Mouse (Mus musculus): ENCODE measurements around the gene Med17.

Gene Med17

DNA sequence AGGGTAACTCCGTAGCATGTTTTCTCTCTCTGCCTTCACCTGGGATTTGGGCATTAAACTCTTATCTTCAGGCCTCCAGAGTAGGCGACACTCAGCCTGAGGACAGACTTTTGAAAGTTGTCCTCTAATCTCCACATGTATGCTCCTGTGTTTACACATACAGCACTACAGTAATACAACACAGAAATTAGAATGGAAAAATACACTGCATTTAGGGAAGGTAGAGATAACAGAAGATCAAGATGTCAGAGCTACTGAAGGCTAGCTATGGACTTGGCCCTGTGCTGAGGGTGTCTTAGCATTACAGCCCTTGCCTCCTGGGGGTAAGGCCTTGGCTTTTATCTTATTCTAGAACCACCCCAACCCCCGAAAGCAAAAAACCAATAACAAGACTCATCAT lies 8.7 kb upstream of the Med17 start:
- DNase-seq (ENCODE audit: low spot score) = no peak

DNA sequence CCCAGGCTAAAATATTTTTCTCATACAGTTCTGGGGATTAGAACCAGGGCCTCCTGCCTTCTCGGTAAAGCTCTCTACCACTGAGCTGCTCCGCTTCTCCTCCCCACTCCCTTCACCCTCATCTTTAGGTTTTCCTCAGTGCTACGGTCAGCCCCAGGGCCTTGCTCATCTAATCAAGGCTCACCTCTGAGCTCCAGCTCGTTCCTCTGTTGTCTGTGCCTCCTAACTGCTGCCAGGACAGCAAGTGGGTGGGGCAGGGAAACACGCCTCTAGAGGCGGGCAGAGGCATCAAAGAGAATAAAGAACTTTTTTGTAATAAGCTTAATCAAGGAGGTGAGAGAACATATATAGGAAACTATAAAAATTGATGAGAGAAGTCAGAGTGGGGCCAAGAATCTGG lies 8.1 kb upstream of the Med17 start:
- DNase-seq (ENCODE audit: low spot score) = no peak

DNA sequence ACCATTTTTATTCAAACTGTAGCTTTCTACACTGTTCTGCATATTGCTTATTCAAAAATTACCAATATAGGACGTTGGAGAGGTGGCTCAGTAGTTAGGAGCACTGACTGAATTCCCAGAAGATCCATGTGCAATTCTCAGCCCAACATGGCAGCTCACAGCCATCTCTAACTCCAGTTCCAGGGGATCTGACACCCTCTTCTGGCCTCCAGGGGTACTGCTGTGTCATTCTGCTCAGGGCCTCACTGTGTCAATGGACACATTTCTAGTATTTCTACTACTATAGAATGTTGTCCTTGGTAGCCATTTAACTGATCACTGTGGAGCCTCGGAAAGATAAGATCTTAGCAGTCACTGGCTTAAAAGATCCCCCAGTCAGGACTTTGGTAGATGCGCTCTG lies 5.7 kb upstream of the Med17 start:
- DNase-seq (ENCODE audit: low spot score) = peak; percentile 25

DNA sequence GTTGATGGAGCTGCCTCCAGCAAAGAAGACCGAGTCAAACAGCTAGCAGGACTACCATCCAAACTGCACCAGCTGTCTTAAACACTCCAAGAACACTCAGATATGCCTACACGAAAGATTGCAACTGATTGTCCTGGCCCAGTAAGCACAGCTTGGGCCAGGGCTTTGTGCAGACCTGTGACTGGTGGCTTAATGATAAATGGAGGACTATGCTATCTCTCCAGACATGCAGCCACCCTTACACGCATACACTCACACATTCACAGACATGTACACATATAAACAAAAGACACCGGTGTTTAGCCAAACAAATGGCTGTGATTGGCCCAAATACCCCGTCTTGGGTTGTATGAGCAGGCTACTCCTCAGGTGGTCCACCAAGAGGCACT lies 754 bp upstream of the Med17 start:
- no peak for DNase-seq (ENCODE audit: low spot score)

DNA sequence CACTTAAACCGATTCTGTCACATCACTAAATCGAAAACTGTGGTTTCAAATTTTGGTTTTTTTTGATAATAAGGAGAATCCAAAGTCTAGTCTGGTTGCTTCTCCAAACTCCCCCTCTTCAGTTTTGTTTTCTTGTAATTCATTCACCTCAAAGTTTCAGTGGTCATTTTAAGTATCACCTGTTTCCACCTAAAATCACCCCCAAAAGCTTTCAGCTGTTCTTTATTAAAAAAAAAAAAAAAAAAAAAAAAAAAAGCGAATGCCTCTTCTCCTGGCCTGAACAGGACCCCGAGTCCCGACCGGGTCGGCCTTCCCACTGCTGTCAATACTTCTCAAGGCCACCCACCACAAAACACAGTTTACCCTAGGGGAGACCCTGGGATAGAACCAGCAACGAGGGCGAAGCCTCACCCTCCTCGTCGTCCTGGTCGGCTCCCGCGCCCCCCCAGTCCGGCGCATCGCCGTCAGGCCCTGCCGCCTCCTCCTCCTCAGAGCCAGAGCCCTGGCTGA lies 537 bp downstream of the Med17 start:
- DNase-seq (ENCODE audit: low spot score) = no peak

DNA sequence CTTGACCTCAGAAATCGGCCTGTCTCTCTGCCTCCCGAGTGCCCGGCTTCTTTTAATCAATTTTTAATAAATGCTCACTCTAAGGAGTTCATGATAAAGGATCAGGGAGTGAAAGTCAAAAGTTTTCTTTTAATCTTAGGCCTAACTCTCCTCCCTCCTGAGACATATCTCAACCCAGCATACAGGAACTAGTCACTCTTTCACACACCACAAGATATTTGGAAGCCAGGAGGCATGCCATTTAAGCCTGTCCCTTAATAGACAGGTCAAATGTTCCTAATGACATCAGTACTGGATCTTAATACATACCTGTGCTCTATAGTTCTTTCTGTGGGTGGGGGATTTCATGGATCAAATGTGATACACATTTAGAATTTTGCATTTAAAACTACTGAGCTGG lies 1.4 kb downstream of the Med17 start:
- DNase-seq (ENCODE audit: low spot score) = no peak

DNA sequence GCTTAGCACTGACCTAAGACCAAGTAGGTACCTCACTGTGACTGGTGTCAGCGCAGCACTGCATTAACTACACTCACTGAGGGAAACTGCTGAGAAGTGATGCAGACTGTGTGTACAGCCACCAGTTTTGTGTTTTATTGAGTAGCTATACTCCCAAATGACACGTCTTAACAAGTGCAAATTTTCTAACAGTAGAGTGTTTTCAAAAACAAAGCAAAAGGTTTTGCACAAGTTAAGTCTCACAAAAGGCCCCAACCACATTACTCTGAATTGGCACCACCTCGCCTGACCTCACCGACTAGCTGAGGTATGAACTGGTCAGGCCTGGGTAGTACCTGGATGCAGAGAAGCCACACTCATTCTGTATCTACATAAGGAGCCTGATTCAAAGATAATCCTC lies 2.9 kb downstream of the Med17 start:
- DNase-seq (ENCODE audit: low spot score) = no peak

DNA sequence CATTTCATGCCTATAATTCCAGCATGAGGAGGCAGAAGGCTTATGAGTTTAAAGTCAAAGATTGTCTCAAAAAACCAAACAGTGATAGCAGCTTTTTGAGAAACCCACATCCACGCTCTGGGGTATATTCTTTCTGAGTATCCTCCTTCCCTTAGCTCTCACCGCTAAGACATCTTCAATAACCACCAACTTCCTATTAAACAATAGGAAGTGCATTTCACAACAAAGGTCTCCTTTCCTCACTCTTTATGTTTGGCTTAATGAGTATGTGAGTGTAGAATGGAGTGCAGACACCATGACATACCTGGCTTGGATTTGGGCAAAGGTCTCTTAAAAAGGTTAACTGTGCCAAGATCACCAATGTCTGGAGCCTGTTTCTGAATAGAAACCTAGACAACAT lies 5.8 kb downstream of the Med17 start:
- DNase-seq (ENCODE audit: low spot score) = no peak

DNA sequence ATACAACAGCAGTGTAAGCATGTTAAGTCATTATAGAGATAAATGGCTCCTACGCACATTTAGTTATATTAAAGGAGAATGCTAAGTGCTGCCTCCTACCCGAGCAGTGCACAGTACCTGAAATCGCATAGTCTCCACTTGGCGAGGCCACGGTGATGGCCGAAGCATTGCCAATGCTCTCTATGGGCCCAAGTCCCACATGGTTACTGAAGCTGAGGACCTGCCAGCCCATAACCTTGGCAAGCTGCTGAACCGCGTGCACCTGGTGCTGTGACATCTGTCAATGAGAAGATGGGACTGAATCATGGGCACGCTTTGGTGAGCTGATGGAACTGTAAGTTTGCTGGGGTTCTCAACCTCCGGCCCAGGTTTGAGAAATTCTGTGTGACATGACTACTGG lies 16.2 kb downstream of the Med17 start:
- no peak for DNase-seq (ENCODE audit: low spot score)

DNA sequence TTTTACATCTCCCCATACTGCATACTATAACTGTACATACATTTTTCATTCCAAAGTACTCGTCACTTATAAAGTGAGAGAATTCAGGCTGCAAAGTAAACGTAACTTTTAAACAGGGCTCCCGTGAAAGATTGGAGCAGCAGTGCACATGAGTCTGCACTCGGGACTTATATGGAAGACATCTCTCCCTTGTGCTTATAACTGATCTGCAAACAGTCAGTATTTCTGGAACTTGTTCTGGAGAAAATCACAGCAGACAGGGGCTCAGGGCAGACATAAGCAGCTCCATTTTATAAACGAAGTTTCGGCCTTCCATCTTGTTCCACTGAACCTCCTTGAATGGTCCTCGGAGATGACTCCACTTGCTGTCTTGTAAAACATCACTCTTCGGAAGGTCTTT lies 17.8 kb downstream of the Med17 start:
- DNase-seq (ENCODE audit: low spot score) = no peak

DNA sequence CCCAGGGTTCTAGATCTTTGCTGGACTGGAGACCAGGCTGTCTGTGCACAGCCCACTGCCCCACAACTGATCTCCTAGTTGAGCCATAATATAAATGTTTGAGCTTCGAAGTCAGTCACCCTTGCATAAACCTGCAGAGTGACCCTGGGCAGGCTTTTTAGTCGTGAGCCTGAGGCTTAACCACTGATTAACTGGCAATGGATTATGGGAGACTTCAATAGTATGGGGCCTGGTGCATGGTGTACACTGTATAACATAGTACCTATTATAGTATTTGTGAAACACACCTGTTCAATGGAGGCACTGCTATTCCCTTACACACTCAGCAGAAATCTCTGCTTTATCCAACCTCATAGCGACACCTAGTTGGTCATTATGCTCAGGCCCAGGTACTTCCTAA lies 23.5 kb downstream of the Med17 start:
- DNase-seq (ENCODE audit: low spot score) = no peak

DNA sequence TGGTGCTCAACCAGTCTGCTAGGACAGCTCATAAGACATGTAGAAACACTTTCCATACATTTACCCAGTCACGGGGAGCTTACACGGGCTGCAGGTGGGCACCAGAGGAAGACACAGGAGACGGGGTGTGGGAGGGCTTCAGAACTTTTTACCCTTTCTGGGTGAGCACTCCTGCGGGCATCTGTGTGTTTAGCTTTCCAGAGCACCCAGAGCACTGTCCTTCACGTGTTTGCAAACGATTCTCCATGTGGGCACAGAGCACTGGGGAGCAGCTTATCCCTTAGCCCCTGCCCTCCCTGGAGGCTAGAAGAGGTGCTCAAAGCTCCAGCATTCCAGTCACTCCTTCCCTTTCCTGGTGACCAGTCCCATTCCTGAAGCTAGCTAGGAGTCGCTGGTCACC lies 25.2 kb downstream of the Med17 start:
- no peak for DNase-seq (ENCODE audit: low spot score)

DNA sequence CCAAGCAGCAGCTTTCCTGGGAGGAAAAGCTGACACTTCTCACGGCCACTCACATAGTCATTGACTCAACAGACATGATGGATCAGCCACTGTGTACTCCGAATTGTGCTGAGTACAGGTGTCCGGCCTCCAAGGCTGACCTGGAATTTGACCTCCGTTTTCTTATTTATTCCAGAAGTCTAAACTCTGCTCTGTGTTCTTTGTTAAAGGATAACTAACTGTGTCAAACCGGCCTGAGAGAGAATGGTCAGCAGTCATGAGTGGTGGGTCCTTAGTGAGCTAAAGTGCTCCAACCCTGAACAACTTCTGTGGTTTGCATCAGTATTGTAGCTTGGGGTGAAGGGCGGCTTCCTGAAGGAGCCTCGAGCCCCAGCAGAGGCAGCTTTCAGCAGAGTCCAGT lies 27.5 kb downstream of the Med17 start:
- DNase-seq (ENCODE audit: low spot score) = no peak

DNA sequence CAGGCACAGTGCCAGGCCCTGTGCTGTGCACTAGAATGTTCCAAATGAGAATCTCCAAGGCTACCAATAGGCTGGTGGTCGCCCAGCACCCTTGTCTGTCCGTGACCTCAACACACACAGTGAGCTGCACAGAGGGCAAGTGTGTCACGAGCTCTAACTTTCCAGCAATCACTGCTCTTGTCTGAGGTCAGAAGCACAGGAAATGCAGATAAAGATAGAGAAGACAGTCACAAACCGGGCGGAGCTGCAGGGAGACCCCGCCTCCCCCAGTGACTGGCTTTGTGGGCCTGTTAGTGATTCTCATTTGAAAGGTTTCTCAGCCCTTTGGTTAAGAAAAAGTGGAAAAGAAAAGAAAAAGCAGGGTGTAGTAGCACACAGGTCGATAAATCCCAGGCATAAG lies 29.4 kb downstream of the Med17 start:
- no peak for DNase-seq (ENCODE audit: low spot score)

DNA sequence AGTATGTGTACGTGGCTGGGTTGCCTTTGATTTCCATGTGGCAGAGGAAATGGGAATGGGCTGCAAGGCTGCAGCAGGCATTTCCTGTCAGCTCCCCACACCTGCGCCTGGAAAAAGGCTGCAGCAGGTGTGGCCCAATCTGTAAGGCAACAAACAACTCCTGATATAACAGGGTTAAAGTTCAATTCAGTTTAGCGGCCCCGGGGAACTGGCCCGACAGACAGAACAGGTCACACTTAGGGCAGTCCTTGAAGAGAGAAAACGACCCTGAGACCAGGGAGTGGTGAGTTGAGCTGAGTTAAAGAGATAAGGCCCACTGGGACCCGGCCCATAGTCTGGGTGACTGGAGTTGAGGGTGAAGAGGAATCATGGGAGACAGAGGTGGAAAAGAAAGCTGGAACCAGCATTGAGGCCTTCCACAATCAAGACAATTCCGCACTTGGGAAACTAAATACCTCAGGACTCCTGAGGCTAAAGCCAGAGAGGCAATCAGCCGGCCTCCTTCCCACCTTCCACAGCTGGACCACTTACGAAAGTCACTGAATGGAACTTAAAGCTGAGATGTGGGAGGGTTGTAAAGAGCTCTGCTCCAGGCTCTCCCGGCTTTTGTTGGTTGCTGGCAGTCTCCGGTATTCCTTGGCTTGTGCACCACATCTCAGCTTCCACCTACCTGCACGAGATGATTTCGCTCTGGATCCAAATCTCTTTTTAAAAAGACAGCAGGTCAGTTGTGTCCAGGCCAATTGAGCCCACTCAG lies 34.2 kb downstream of the Med17 start:
- DNase-seq (ENCODE audit: low spot score) = no peak

DNA sequence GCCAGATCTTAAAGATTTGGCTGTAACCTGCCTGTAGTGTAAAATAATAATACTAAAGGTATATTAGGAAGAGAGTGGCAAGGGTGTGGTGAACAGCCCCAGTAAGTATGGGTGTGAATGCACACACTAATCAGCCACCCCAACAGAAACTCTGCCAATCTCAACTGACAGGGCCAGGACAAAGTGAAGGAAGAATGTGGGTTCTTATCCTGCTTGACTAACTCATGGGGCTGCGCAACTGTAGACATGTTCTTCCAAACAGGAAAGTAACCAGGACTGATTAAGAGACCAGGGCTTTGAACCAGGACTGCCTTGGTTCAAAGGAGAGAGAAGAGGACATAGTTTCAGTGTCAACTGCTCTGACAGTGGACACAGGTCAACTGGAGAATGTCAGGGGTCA lies 37.6 kb downstream of the Med17 start:
- no peak for DNase-seq (ENCODE audit: low spot score)

DNA sequence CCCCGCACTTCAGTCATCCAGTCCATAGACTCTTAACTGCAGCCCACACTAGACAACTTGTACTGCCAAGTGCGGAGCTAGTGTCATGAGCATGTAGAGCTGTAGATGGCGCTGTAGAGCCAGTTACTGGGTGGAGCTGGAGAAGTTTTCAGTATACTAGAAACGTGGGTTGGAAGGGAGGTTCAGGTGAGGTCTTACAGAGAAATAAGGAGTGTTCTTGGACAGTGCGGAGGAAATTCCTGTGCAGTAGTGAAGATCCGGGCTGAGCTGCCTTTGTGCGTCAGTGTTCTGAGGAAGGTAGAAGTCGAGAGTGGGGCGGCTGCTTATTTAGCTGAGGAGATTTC lies 38.2 kb downstream of the Med17 start:
- no peak for DNase-seq (ENCODE audit: low spot score)

DNA sequence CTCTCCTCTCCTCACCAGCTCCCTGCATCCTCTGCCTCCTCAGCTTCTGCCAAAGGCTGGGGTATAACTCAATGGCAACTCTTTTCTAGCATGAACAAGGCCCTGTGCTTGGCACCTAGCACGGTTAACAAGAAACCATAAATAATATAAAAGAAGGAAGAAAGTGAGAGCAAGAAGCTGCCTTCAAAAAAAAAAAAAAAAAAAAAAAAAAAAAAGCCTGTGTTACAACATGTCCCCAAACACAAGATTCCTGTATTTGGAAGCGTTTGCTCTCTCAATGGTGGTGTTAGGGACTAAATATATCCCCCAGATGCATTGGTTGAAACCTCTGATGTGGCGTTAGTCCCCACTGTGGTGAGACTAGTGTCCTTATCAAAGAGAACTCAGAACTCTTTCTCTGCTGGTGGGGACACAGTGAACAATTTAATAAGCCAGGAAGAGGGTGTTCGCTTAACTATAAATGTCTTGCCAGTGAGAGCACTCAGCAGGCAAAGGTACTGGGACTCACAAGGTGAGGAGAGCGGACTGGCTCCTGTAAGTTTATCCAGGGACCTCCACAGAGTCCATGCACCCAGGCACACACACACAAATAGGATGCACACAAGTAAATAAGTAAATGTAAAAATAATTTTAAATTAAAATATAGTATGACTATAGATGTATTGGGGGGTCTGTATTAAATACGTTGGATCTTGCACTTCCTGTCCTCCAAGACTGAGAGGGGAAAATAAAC lies 38.7 kb downstream of the Med17 start:
- DNase-seq (ENCODE audit: low spot score) = no peak

DNA sequence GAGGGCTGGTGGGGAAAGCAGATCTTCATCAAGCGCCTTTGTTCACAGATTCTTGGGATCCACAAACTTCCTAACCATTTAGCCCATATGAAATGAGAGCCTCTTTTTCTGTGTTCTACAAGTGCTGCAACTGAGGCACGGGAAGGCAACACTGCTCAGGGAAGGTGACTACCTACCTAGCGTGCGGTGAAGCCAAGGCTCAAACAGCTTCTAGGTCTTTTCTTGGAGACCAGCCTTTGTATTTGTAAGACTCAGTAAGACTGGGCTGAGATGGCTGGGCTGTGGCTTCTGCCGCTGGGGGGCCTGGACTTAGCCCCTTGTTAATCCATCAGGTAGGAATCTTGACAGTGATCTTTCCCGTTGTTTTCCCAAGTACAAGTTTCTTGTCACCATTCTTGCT lies 39.7 kb downstream of the Med17 start:
- DNase-seq (ENCODE audit: low spot score) = no peak

DNA sequence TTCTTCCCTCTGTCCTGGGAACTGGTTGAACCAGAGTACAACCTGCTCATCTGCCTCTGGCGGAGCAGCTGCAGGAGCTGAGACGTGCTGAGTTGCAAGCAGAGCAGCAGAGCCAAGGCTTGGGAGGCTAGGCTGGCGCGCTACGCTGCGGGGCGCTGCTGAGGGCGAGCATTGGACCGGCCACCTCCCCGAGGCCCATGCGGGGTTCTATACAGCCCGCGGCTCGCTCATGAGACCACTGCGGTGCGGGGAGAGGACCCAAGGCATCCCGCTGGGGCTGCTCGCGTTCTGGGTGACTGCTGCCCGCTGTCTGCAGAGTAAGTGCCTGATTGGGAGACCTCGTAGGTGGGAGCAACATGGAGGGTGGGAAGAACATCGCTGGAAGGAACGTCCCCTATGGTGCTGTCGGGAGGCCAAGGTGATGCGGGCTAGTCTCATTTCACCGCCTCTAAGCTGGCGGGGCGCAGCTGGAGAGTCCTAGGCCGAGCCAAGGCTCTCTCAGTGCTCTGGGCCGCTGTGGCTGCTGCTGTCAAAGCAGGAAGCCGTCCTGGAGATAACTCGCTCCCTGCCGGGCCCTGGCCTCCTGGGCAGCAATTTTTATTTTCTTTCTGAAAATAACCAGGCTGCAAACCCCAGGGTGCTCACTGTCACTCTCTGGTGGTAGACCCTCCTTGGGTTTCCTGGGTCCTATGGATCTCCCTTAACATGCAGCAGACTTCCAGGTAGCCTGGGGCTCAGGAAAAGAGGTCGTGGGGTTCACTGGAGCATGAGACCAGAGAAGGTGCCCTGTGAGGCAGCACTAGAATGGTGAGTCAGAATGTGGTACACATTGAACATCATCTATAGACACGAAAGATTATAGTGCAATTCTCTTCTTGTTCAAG lies 40.4 kb downstream of the Med17 start, which contains the start of gene Vstm5:
Vstm5 (plus strand) TSS at position 4 of the 884 bp plus-strand sequence.
- no peak for DNase-seq (ENCODE audit: low spot score)

DNA sequence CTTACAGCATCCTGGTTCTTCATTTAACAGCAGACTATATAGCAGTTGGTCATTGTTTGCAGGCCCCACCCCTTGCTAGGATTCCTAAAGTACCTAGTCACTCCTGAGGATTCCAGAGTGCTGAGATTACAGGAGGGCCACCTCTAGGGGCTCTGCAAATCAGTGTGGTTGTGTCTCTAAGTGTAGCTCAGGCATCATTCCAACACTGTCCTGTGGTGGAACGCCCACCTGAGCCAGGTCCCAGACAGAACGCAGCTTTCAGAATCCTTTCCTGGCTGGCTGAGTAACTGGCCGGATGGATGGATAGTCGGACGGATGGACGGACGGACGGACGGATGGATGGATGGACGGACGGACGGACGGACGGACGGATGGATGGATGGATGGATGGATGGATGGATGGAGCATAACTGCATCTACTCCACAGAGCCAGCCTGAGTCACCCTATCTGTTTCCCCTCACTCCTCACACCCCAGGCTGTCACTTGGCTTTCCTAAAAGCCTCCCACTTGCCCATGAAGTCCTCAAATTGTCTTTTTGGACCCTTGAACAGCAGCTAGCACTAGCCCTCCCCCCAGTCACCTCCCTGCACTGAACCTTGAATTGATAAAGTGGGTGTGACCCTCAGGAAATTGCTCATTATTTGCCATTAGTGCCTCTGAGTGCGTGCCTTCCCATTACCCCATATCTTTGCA lies 41.3 kb downstream of the Med17 start:
- no peak for DNase-seq (ENCODE audit: low spot score)

Data from T-cell, adult 2 months (primary cell).